Mouse (Mus musculus): Measurements from ENCODE around the gene Crip1. TPM values are rescaled to one million over a fixed set of nuclear protein-coding genes. Genes with fewer than 3 reads are reported as not detected.

Gene Crip1
- polyA plus RNA-seq, 2 experiments = 403 to 469 TPM

- peaks cover 7% of the 10 kb centered on the region; the same call in 1 of the 2 replicates for H3K36me3 ChIP-seq (ENCODE audit: control insufficient read depth, insufficient read depth, low read length)
- H3K4me1 ChIP-seq (ENCODE audit: control insufficient read depth, insufficient read depth, low read length) = peaks cover 12% of the 10 kb centered on the region
- ATAC-seq (ENCODE audit: low FRiP score, low read depth) (no peak), DNase-seq (ENCODE audit: low spot score) (no peak)
- H3K4me2 ChIP-seq (replicated peaks; ENCODE audit: low read depth, low read length, severe bottlenecking) = no peak overlapping the region
- no peak overlapping the region for H3K4me3 ChIP-seq (replicated peaks; ENCODE audit: low read length)
- TF ChIP-seq POLR2A (IDR thresholded peaks at IDR 0.05; ENCODE audit: borderline replicate concordance, extremely low read depth, insufficient read depth, insufficient read length) = no peak
- H3K27me3 ChIP-seq (ENCODE audit: control insufficient read depth, insufficient read depth, low read length) = no peaks in the 10 kb centered on the region
- 88% methylated on average over 8 of the region's 8 CpGs for WGBS
- no peak overlapping the region for H3K27ac ChIP-seq (replicated peaks; ENCODE audit: low read depth, low read length)
- no peaks in the 10 kb centered on the region for H3K9me3 ChIP-seq (ENCODE audit: control insufficient read depth, low read length)
- H3K9ac ChIP-seq (ENCODE audit: low read depth, low read length, severe bottlenecking) = no peak overlapping the region
These were observed 11.9 kb downstream of the Crip1 start for GRCm38 (mm10) chr12:113157971-113158370.

- Histone ChIP-seq H3K27me3 (ENCODE audit: control insufficient read depth, insufficient read depth, low read length) (no peaks in the 10 kb centered on the region), H3K4me1 (ENCODE audit: control insufficient read depth, insufficient read depth, low read length) (no peaks in the 10 kb centered on the region), H3K27ac (replicated peaks; ENCODE audit: low read depth, low read length) (peak overlapping the region; percentile 48; the same call in 1 of the 2 replicates), H3K36me3 (ENCODE audit: control insufficient read depth, insufficient read depth, low read length) (peaks cover 16% of the 10 kb centered on the region; the same call in 1 of the 2 replicates), H3K9me3 (ENCODE audit: control insufficient read depth, low read length) (no peaks in the 10 kb centered on the region), H3K4me3 (replicated peaks; ENCODE audit: low read length) (no peak overlapping the region), H3K9ac (ENCODE audit: low read depth, low read length, severe bottlenecking) (peak overlapping the region; percentile 3; the same call in 1 of the 2 replicates), H3K4me2 (replicated peaks; ENCODE audit: low read depth, low read length, severe bottlenecking) (no peak overlapping the region)
- 88% methylated on average over 11 of the region's 11 CpGs for WGBS
- TF ChIP-seq POLR2A (IDR thresholded peaks at IDR 0.05; ENCODE audit: borderline replicate concordance, extremely low read depth, insufficient read depth, insufficient read length) = no peak
- DNase-seq (ENCODE audit: low spot score) (no peak), ATAC-seq (ENCODE audit: low FRiP score, low read depth) (peak; percentile 32; the same call in 1 of the 2 replicates)
These were observed 17.5 kb downstream of the Crip1 start for GRCm38 (mm10) chr12:113163561-113164006.

GRCm38 (mm10) chr12:113168031-113168536, 22.0 kb downstream of the Crip1 start:
- ATAC-seq (ENCODE audit: low FRiP score, low read depth) = no peak

GRCm38 (mm10) chr12:113176960-113177725, 31.0 kb downstream of the Crip1 start:
- WGBS = 88% methylated on average over 17 of the region's 18 CpGs
- ATAC-seq (ENCODE audit: low FRiP score, low read depth) (no peak), DNase-seq (ENCODE audit: low spot score) (no peak)
- H3K4me1 ChIP-seq (ENCODE audit: control insufficient read depth, insufficient read depth, low read length) = no peaks in the 10 kb centered on the region
- no peaks in the 10 kb centered on the region for H3K9me3 ChIP-seq (ENCODE audit: control insufficient read depth, low read length)
- no peak overlapping the region for H3K27ac ChIP-seq (replicated peaks; ENCODE audit: low read depth, low read length)
- no peak for TF ChIP-seq POLR2A (IDR thresholded peaks at IDR 0.05; ENCODE audit: borderline replicate concordance, extremely low read depth, insufficient read depth, insufficient read length)
- no peaks in the 10 kb centered on the region for H3K27me3 ChIP-seq (ENCODE audit: control insufficient read depth, insufficient read depth, low read length)
- H3K4me3 ChIP-seq (replicated peaks; ENCODE audit: low read length) = no peak overlapping the region
- no peak overlapping the region for H3K9ac ChIP-seq (ENCODE audit: low read depth, low read length, severe bottlenecking)
- H3K4me2 ChIP-seq (replicated peaks; ENCODE audit: low read depth, low read length, severe bottlenecking) = no peak overlapping the region
- no peaks in the 10 kb centered on the region for H3K36me3 ChIP-seq (ENCODE audit: control insufficient read depth, insufficient read depth, low read length)

More at GRCm38 (mm10) chr12:113168031-113168536, 22.0 kb downstream of the Crip1 start:
- TF ChIP-seq POLR2A (IDR thresholded peaks at IDR 0.05; ENCODE audit: borderline replicate concordance, extremely low read depth, insufficient read depth, insufficient read length) = no peak
- H3K4me3 ChIP-seq (replicated peaks; ENCODE audit: low read length) = no peak overlapping the region
- H3K36me3 ChIP-seq (ENCODE audit: control insufficient read depth, insufficient read depth, low read length) = 0 out of 2 replicates have a peak, but pooled peaks cover 8% of the 10 kb centered on the region
- no peak overlapping the region for H3K9ac ChIP-seq (ENCODE audit: low read depth, low read length, severe bottlenecking)
- H3K4me2 ChIP-seq (replicated peaks; ENCODE audit: low read depth, low read length, severe bottlenecking) = no peak overlapping the region
- no peaks in the 10 kb centered on the region for H3K9me3 ChIP-seq (ENCODE audit: control insufficient read depth, low read length)
- no peak overlapping the region for H3K27ac ChIP-seq (replicated peaks; ENCODE audit: low read depth, low read length)
- no peak for DNase-seq (ENCODE audit: low spot score)
- H3K27me3 ChIP-seq (ENCODE audit: control insufficient read depth, insufficient read depth, low read length) = no peaks in the 10 kb centered on the region
- WGBS = 77% methylated on average over 9 of the region's 9 CpGs
- no peaks in the 10 kb centered on the region for H3K4me1 ChIP-seq (ENCODE audit: control insufficient read depth, insufficient read depth, low read length)

- no peak overlapping the region for H3K4me2 ChIP-seq (replicated peaks; ENCODE audit: low read depth, low read length, severe bottlenecking)
- H3K4me3 ChIP-seq (replicated peaks; ENCODE audit: low read length) = no peak overlapping the region
- no peak for TF ChIP-seq POLR2A (IDR thresholded peaks at IDR 0.05; ENCODE audit: borderline replicate concordance, extremely low read depth, insufficient read depth, insufficient read length)
- DNase-seq (ENCODE audit: low spot score) (no peak), ATAC-seq (ENCODE audit: low FRiP score, low read depth) (no peak)
- no peak overlapping the region for H3K27ac ChIP-seq (replicated peaks; ENCODE audit: low read depth, low read length)
- no peak overlapping the region for H3K9ac ChIP-seq (ENCODE audit: low read depth, low read length, severe bottlenecking)
- no peaks in the 10 kb centered on the region for H3K36me3 ChIP-seq (ENCODE audit: control insufficient read depth, insufficient read depth, low read length)
- H3K4me1 ChIP-seq (ENCODE audit: control insufficient read depth, insufficient read depth, low read length) = no peaks in the 10 kb centered on the region
- no peaks in the 10 kb centered on the region for H3K9me3 ChIP-seq (ENCODE audit: control insufficient read depth, low read length)
- H3K27me3 ChIP-seq (ENCODE audit: control insufficient read depth, insufficient read depth, low read length) = no peaks in the 10 kb centered on the region
- WGBS = 59% methylated on average over 4 of the region's 4 CpGs
These were observed 34.9 kb downstream of the Crip1 start for GRCm38 (mm10) chr12:113181020-113181419.
